Mouse (Mus musculus) Muller cell, postnatal 12 days (primary cell): ENCODE data around the gene Ezh1.

Experiments used
- DNase-seq: peaks from one replicate; pipeline ENCODE4 v3.0.0-alpha.2; 2015; ENCODE audit errors: inconsistent ontology term

Ezh1 gene

GRCm38 (mm10) chr11:101181961-101182360 is 44.3 kb downstream of the Ezh1 start:
- no peak for DNase-seq

GRCm38 (mm10) chr11:101180846-101181740 is 45.2 kb downstream of the Ezh1 start:
- DNase-seq = peak; percentile 52

- DNase-seq = no peak
These were observed 46.0 kb downstream of the Ezh1 start for GRCm38 (mm10) chr11:101180261-101180660.

- no peak for DNase-seq
These were observed 47.0 kb downstream of the Ezh1 start for GRCm38 (mm10) chr11:101179306-101179705.

GRCm38 (mm10) chr11:101178061-101179058 is 47.9 kb downstream of the Ezh1 start:
- no peak for DNase-seq

GRCm38 (mm10) chr11:101176933-101177773 is 49.1 kb downstream of the Ezh1 start:
- DNase-seq = peak; percentile 29

- peak; percentile 63 for DNase-seq
These were observed 50.1 kb downstream of the Ezh1 start for GRCm38 (mm10) chr11:101176117-101176691.

- no peak for DNase-seq
These were observed 50.6 kb downstream of the Ezh1 start for GRCm38 (mm10) chr11:101175636-101176116.

- peak; percentile 34 for DNase-seq
These were observed 51.2 kb downstream of the Ezh1 start, which contains the start of gene Ccr10 for GRCm38 (mm10) chr11:101174851-101175628. Gene Ccr10, minus strand, starts transcription at chr11:101175443.

- no peak for DNase-seq
These were observed 51.9 kb downstream of the Ezh1 start for GRCm38 (mm10) chr11:101174389-101174745.

- DNase-seq = peak; percentile 91
These were observed 52.5 kb downstream of the Ezh1 start for GRCm38 (mm10) chr11:101173631-101174388.

- no peak for DNase-seq
These were observed 53.2 kb downstream of the Ezh1 start for GRCm38 (mm10) chr11:101173112-101173511.

- DNase-seq = no peak
These were observed 53.8 kb downstream of the Ezh1 start for GRCm38 (mm10) chr11:101172434-101172815.

- peak; percentile 92 for DNase-seq
These were observed 54.4 kb downstream of the Ezh1 start for GRCm38 (mm10) chr11:101171721-101172433.

GRCm38 (mm10) chr11:101170811-101171610 is 55.3 kb downstream of the Ezh1 start, which contains the start of gene Plekhh3:
Gene Plekhh3, minus strand, starts transcription at chr11:101171351.
- peak; percentile 98 for DNase-seq

GRCm38 (mm10) chr11:101170354-101170810 is 55.9 kb downstream of the Ezh1 start, which contains the start of gene Cntnap1:
Gene Cntnap1, plus strand, starts transcription at chr11:101170523.
- peak; percentile 85 for DNase-seq
